Mouse (Mus musculus) embryo, embryonic 10 days (tissue): ENCODE results near the gene Mcm7.
"Not testable (repeated sequence)": the region's sequence is repeated elsewhere in the genome, so short reads cannot be mapped to it uniquely, and the experiment has no call there.

Experiments used
- DNase-seq: peaks from one replicate; pipeline ENCODE4 v3.0.0-alpha.2; 2015; ENCODE audit warnings: low spot score

Mcm7 gene

GRCm38 (mm10) chr5:138171695-138172491, at the start of gene Mcm7, which contains the start of gene Ap4m1:
Mcm7 (minus strand) TSS chr5:138172422.
Ap4m1 (plus strand) TSS chr5:138172002.
- peak; percentile 98 for DNase-seq

GRCm38 (mm10) chr5:138219864-138220263, 47.6 kb upstream of the Mcm7 start:
- no peak for DNase-seq

- DNase-seq, result not testable (repeated sequence)
Measured at GRCm38 (mm10) chr5:138216632-138217031, 44.4 kb upstream of the Mcm7 start.

- DNase-seq, result no peak
Measured at GRCm38 (mm10) chr5:138207873-138208272, 35.7 kb upstream of the Mcm7 start.

GRCm38 (mm10) chr5:138207253-138207652, 35.0 kb upstream of the Mcm7 start:
- DNase-seq, result no peak

GRCm38 (mm10) chr5:138202086-138202485, 29.9 kb upstream of the Mcm7 start:
- DNase-seq, result no peak

GRCm38 (mm10) chr5:138199576-138199975, 27.4 kb upstream of the Mcm7 start:
- DNase-seq, result peak; percentile 20

GRCm38 (mm10) chr5:138195463-138195862, 23.2 kb upstream of the Mcm7 start:
- DNase-seq, result no peak

GRCm38 (mm10) chr5:138194755-138195345, 22.6 kb upstream of the Mcm7 start:
- DNase-seq, result peak; percentile 67

- DNase-seq, result peak; percentile 94
Measured at GRCm38 (mm10) chr5:138193771-138194727, 21.8 kb upstream of the Mcm7 start, which contains the start of gene Mblac1. Mblac1 (plus strand) TSS chr5:138194314.

GRCm38 (mm10) chr5:138187661-138188306, 15.6 kb upstream of the Mcm7 start:
- DNase-seq, result peak; percentile 85

GRCm38 (mm10) chr5:138186950-138187638, 14.9 kb upstream of the Mcm7 start, which contains the start of the genes Taf6 and Cnpy4:
Taf6 (minus strand) TSS chr5:138187451.
Cnpy4 (plus strand) TSS chr5:138187485.
- peak; percentile 91 for DNase-seq

GRCm38 (mm10) chr5:138173217-138173616, 995 bp upstream of the Mcm7 start:
- no peak for DNase-seq

GRCm38 (mm10) chr5:138170936-138171561, 1.2 kb downstream of the Mcm7 start:
- peak; percentile 99 for DNase-seq

- DNase-seq, result no peak
Measured at GRCm38 (mm10) chr5:138165594-138165993, 6.6 kb downstream of the Mcm7 start.

GRCm38 (mm10) chr5:138163610-138164009, 8.6 kb downstream of the Mcm7 start:
- DNase-seq, result no peak

- DNase-seq, result no peak
Measured at GRCm38 (mm10) chr5:138163046-138163445, 9.2 kb downstream of the Mcm7 start.

GRCm38 (mm10) chr5:138160842-138161665, 11.2 kb downstream of the Mcm7 start, which contains the start of gene Cops6:
Cops6 (plus strand) TSS chr5:138161071.
- peak; percentile 97 for DNase-seq

- DNase-seq, result no peak
Measured at GRCm38 (mm10) chr5:138160224-138160762, 11.9 kb downstream of the Mcm7 start.
